Mouse (Mus musculus) MEL (cell line): ENCODE measurements around the gene Samd10. TPM values are rescaled to one million over a fixed set of nuclear protein-coding genes. Genes with fewer than 3 reads are reported as not detected.

Source experiments
- DNase-seq: peaks from one replicate; pipeline ENCODE4 v3.0.0; 2011; ENCODE audit warnings: low read depth, low spot score
- H3K27ac ChIP-seq: 2 replicates; pipeline ENCODE4 v1.5.1; 2012; ENCODE audit warnings: low read depth, mild to moderate bottlenecking, control low read depth, low read length, moderate library complexity; ENCODE audit not compliant: control insufficient read depth
- H3K27me3 ChIP-seq, 2 experiments: fragments of 150-350 bp in 1 of 2; sonication (generic) in 1 of 2; 2 replicates each; pipeline ENCODE4 v1.6.1; 2012; ENCODE audit warnings: low read length in 2 of 2, mild to moderate bottlenecking in 2 of 2, improper control_type of control experiment in 1 of 2, moderate library complexity in 1 of 2; ENCODE audit not compliant: insufficient read depth in 2 of 2, control insufficient read depth in 1 of 2
- H3K36me3 ChIP-seq, 2 experiments: 2 replicates each; pipeline ENCODE4 v1.6.1; 2012 to 2014; ENCODE audit warnings: low read length in 2 of 2, improper control_type of control experiment in 1 of 2, inconsistent platforms in 1 of 2, mild to moderate bottlenecking in 1 of 2; ENCODE audit not compliant: insufficient read depth in 2 of 2, control insufficient read depth in 1 of 2
- H3K4me1 ChIP-seq, 2 experiments: fragments of 150-350 bp in 1 of 2; sonication (generic) in 1 of 2; 2 replicates each; pipeline ENCODE4 v1.6.1; 2012; ENCODE audit warnings: low read length in 2 of 2, improper control_type of control experiment in 1 of 2, mild to moderate bottlenecking in 1 of 2; ENCODE audit not compliant: insufficient read depth in 2 of 2, control insufficient read depth in 1 of 2
- H3K4me3 ChIP-seq, 2 experiments: fragments of 150-350 bp in 1 of 2; sonication (generic) in 1 of 2; 2 replicates each; pipeline ENCODE4 v1.5.1; 2012; ENCODE audit warnings: low read depth in 2 of 2, low read length in 2 of 2, mild to moderate bottlenecking in 2 of 2, moderate library complexity in 2 of 2, control low read depth in 1 of 2, improper control_type of control experiment in 1 of 2; ENCODE audit not compliant: control insufficient read depth in 1 of 2, insufficient read depth in 1 of 2
- H3K79me2 ChIP-seq: 2 replicates; pipeline ENCODE4 v1.6.1; 2012; ENCODE audit warnings: mild to moderate bottlenecking, low read length, moderate library complexity; ENCODE audit not compliant: control insufficient read depth, poor library complexity, insufficient read depth
- H3K9ac ChIP-seq: 2 replicates; pipeline ENCODE4 v1.6.1; 2012; ENCODE audit warnings: low read depth, mild to moderate bottlenecking, control low read depth, low read length, moderate library complexity; ENCODE audit not compliant: control insufficient read depth, poor library complexity, severe bottlenecking
- H3K9me3 ChIP-seq: fragments of 150-350 bp; sonication (generic); replicated peaks from 2 replicates; pipeline ENCODE4 v1.6.1; 2012; ENCODE audit warnings: mild to moderate bottlenecking, low read length, improper control_type of control experiment, moderate library complexity; ENCODE audit not compliant: insufficient read depth
- CHD1 ChIP-seq: IDR thresholded peaks from 2 replicates; pipeline ENCODE4 v1.6.1; 2012; ENCODE audit warnings: low read depth, mild to moderate bottlenecking, inconsistent platforms, low read length, improper control_type of control experiment
- CTCF ChIP-seq, 3 experiments: IDR thresholded peaks in 2 of 3; conservative IDR thresholded peaks in 1 of 3; 2 replicates each; pipeline ENCODE4 v1.5.1; 2011 to 2012; ENCODE audit warnings: low read length in 3 of 3, low read depth in 2 of 3, mild to moderate bottlenecking in 2 of 3, improper control_type of control experiment in 1 of 3, inconsistent platforms in 1 of 3, mixed read lengths in 1 of 3, moderate library complexity in 1 of 3; ENCODE audit not compliant: control insufficient read depth in 1 of 3, insufficient read depth in 1 of 3, poor library complexity in 1 of 3, severe bottlenecking in 1 of 3
- ELF1 ChIP-seq: IDR thresholded peaks from 2 replicates; pipeline ENCODE4 v1.6.1; 2014; ENCODE audit warnings: low read depth, mild to moderate bottlenecking, inconsistent platforms, low read length, improper control_type of control experiment, moderate library complexity
- JUND ChIP-seq: IDR thresholded peaks from 2 replicates; pipeline ENCODE4 v1.6.1; 2011; ENCODE audit warnings: low read depth, mild to moderate bottlenecking, improper control_type of control experiment, low read length
- KAT2A ChIP-seq: conservative IDR thresholded peaks from 2 replicates; pipeline ENCODE4 v1.6.1; 2012; ENCODE audit warnings: low read depth, low read length, improper control_type of control experiment, inconsistent platforms
- MAFK ChIP-seq: IDR thresholded peaks from 2 replicates; pipeline ENCODE4 v1.6.1; 2011; ENCODE audit warnings: low read depth, mild to moderate bottlenecking, low read length, improper control_type of control experiment, borderline replicate concordance
- MAZ ChIP-seq: IDR thresholded peaks from 2 replicates; pipeline ENCODE4 v1.6.1; 2012; ENCODE audit warnings: low read depth, mild to moderate bottlenecking, inconsistent platforms, low read length, improper control_type of control experiment
- MXI1 ChIP-seq: IDR thresholded peaks from 2 replicates; pipeline ENCODE4 v1.6.1; 2011; ENCODE audit warnings: mild to moderate bottlenecking, low read depth, low read length, improper control_type of control experiment
- MYB ChIP-seq: IDR thresholded peaks from 2 replicates; pipeline ENCODE4 v1.6.1; 2011; ENCODE audit warnings: mild to moderate bottlenecking, low read depth, low read length, improper control_type of control experiment
- NELFE ChIP-seq: IDR thresholded peaks from 2 replicates; pipeline ENCODE4 v1.6.1; 2011; ENCODE audit warnings: low read depth, low read length, improper control_type of control experiment
- RAD21 ChIP-seq: IDR thresholded peaks from 2 replicates; pipeline ENCODE4 v1.6.1; 2011; ENCODE audit warnings: mild to moderate bottlenecking, low read depth, low read length, improper control_type of control experiment
- RCOR1 ChIP-seq: IDR thresholded peaks from 2 replicates; pipeline ENCODE4 v1.6.1; 2012; ENCODE audit warnings: low read depth, mild to moderate bottlenecking, inconsistent platforms, low read length, improper control_type of control experiment
- SIN3A ChIP-seq: IDR thresholded peaks from 2 replicates; pipeline ENCODE4 v1.6.1; 2012; ENCODE audit warnings: low read length, improper control_type of control experiment, inconsistent platforms
- SMC3 ChIP-seq: IDR thresholded peaks from 2 replicates; pipeline ENCODE4 v1.6.1; 2011; ENCODE audit warnings: low read depth, low read length, improper control_type of control experiment
- TAL1 ChIP-seq: IDR thresholded peaks from 2 replicates; pipeline ENCODE4 v1.6.1; 2012; ENCODE audit warnings: mild to moderate bottlenecking, inconsistent platforms, low read length, moderate library complexity, mixed read lengths
- TCF12 ChIP-seq: IDR thresholded peaks from 2 replicates; pipeline ENCODE4 v1.6.1; 2014; ENCODE audit warnings: low read depth, mild to moderate bottlenecking, inconsistent platforms, low read length, improper control_type of control experiment, moderate library complexity
- USF1 ChIP-seq: IDR thresholded peaks from 2 replicates; pipeline ENCODE4 v1.6.1; 2014; ENCODE audit warnings: low read depth, mild to moderate bottlenecking, inconsistent platforms, low read length, improper control_type of control experiment, moderate library complexity
- ZKSCAN1 ChIP-seq: IDR thresholded peaks from 2 replicates; pipeline ENCODE4 v1.6.1; 2012; ENCODE audit warnings: low read depth, mild to moderate bottlenecking, inconsistent platforms, low read length, improper control_type of control experiment, moderate library complexity
- ZMIZ1 ChIP-seq: IDR thresholded peaks from 2 replicates; pipeline ENCODE4 v1.6.1; 2012; ENCODE audit warnings: low read depth, mild to moderate bottlenecking, inconsistent platforms, low read length, improper control_type of control experiment, moderate library complexity
- ZNF384 ChIP-seq: IDR thresholded peaks from 2 replicates; pipeline ENCODE4 v1.6.1; 2012; ENCODE audit warnings: low read depth, mild to moderate bottlenecking, inconsistent platforms, low read length, improper control_type of control experiment
- polyA plus RNA-seq, 2 experiments: library from polyadenylated mRNA; stranded (reverse) in 1 of 2; unstranded in 1 of 2; fragments of >175 nt in 1 of 2; fragments of >200 nt in 1 of 2; gene quantifications; 2 replicates each; pipeline versions ENCODE4 v1.2.1 to v1.2.4; 2012; ENCODE audit warnings: low replicate concordance in 2 of 2, low read depth in 1 of 2; ENCODE audit not compliant: insufficient read length in 2 of 2, insufficient read depth in 1 of 2, missing spikeins in 1 of 2
- total RNA-seq: library from RNA; depleted of rRNA; stranded (reverse); fragments of 300-350 nt; gene quantifications from 2 replicates; pipeline ENCODE4 v1.2.3, GENCODE M21; 2012

Gene Samd10
- total and polyA plus RNA-seq, 3 experiments = 0.89 to 4.6 TPM; not detected in 1

- H3K27ac ChIP-seq = no peak overlapping the region
- H3K9ac ChIP-seq = no peak overlapping the region
- peaks cover 0 to 14% of the 10 kb centered on the region in 2 experiments; a peak in 2 of 4 replicates for H3K36me3 ChIP-seq
- no peaks in the 10 kb centered on the region for H3K9me3 ChIP-seq
- no peak for TF ChIP-seq CHD1
- no peak for TF ChIP-seq MAZ
- TF ChIP-seq SMC3 = no peak
- DNase-seq = no peak
- H3K4me1 ChIP-seq = peaks cover 4 to 19% of the 10 kb centered on the region in 2 experiments
- no peaks in the 10 kb centered on the region for H3K27me3 ChIP-seq
- peaks cover 15% of the 10 kb centered on the region for H3K79me2 ChIP-seq
- no peak overlapping the region for H3K4me3 ChIP-seq
These were observed 3.4 kb upstream of the Samd10 start for GRCm38 (mm10) chr2:181602367-181602766.

GRCm38 (mm10) chr2:181601751-181602145 lies 2.7 kb upstream of the Samd10 start:
- H3K27me3 ChIP-seq = no peaks in the 10 kb centered on the region
- H3K9ac ChIP-seq = peak overlapping the region; percentile 96
- H3K36me3 ChIP-seq = peaks cover 0 to 14% of the 10 kb centered on the region in 2 experiments; a peak in 2 of 4 replicates
- H3K27ac ChIP-seq = no peak overlapping the region
- TF ChIP-seq ZNF384 (no peak), ZMIZ1 (no peak), RAD21 (no peak), TCF12 (no peak), ELF1 (no peak), MAFK (no peak), TAL1 (no peak), RCOR1 (no peak), USF1 (no peak), ZKSCAN1 (no peak), KAT2A (no peak), CTCF (IDR thresholded peaks at IDR 0.05 in 2 of 3, conservative IDR thresholded peaks at IDR 0.05 in 1 of 3; ENCODE audit: control insufficient read depth in 1 of 3, insufficient read depth in 1 of 3, low read depth in 2 of 3, low read length in 3 of 3, poor library complexity in 1 of 3, severe bottlenecking in 1 of 3) (no peak), JUND (no peak), MXI1 (no peak), SIN3A (no peak), MYB (no peak), NELFE (no peak)
- peak overlapping the region; percentile 80 to 84 for H3K4me3 ChIP-seq
- peaks cover 15% of the 10 kb centered on the region for H3K79me2 ChIP-seq
- no peak for DNase-seq
- no peaks in the 10 kb centered on the region for H3K9me3 ChIP-seq
- peaks cover 4 to 20% of the 10 kb centered on the region in 2 experiments for H3K4me1 ChIP-seq
